Mouse (Mus musculus) intestine, embryonic 16.5 days (tissue): ENCODE measurements at regions not wholly inside any gene's neighbourhood (a gene's known extent, or its start where the extent isn't known, plus 50 kb on each side); places are given as distances from the start of the nearest gene placed in this dataset.

Experiments used
- ATAC-seq: fragments of 200-750 bp; cut with Nextera tagmentation; 2 replicates; pipeline ENCODE4 v1.8.0; 2017; ENCODE audit warnings: moderate TSS enrichment, moderate library complexity
- H3K27ac ChIP-seq: fragments of 300-500 bp; sonication (generic); 2 replicates; pipeline ENCODE4 v1.5.1; 2014; ENCODE audit warnings: mild to moderate bottlenecking, low read length
- H3K27me3 ChIP-seq: fragments of 300-500 bp; sonication (generic); replicated peaks from 2 replicates; pipeline ENCODE4 v1.6.1; 2014; ENCODE audit warnings: low read length, control low read depth, mixed read lengths; ENCODE audit not compliant: control insufficient read depth, insufficient read depth
- H3K36me3 ChIP-seq: fragments of 300-500 bp; sonication (generic); 2 replicates; pipeline ENCODE4 v1.6.1; 2014; ENCODE audit warnings: low read length, control low read depth; ENCODE audit not compliant: control insufficient read depth, insufficient read depth
- H3K4me1 ChIP-seq: fragments of 300-500 bp; sonication (generic); 2 replicates; pipeline ENCODE4 v1.6.1; 2014; ENCODE audit warnings: low read length, control low read depth, mixed read lengths; ENCODE audit not compliant: control insufficient read depth, insufficient read depth
- H3K4me2 ChIP-seq: fragments of 300-500 bp; sonication (generic); 2 replicates; pipeline ENCODE4 v1.6.1; 2014; ENCODE audit warnings: low read depth, low read length, control low read depth
- H3K4me3 ChIP-seq: fragments of 300-500 bp; sonication (generic); 2 replicates; pipeline ENCODE4 v1.5.1; 2014; ENCODE audit warnings: mild to moderate bottlenecking, low read length
- H3K9ac ChIP-seq: fragments of 300-500 bp; sonication (generic); 2 replicates; pipeline ENCODE4 v1.6.1; 2014; ENCODE audit warnings: low read depth, low read length
- H3K9me3 ChIP-seq: fragments of 300-500 bp; sonication (generic); 2 replicates; pipeline ENCODE4 v1.6.1; 2016; ENCODE audit warnings: low read length, control low read depth; ENCODE audit not compliant: control insufficient read depth
- WGBS: fragments of 180-500 bp; shearing (Covaris S2); extraction: QIAGEN DNeasy Blood & Tissue Kit; methylation state at CpG from one replicate; pipeline ENCODE4 v1.1.7; 2014; 5-methylcytosine and 5-hydroxymethylcytosine counted together

GRCm38 (mm10) chr12:92645006-92645624 lies 796.2 kb upstream of the Sel1l start:
- no peak for ATAC-seq
- Histone ChIP-seq H3K4me2 (no peak overlapping the region), H3K27ac (no peak overlapping the region), H3K9me3 (no peaks in the 10 kb centered on the region), H3K4me3 (no peak overlapping the region), H3K27me3 (no peaks in the 10 kb centered on the region), H3K36me3 (no peaks in the 10 kb centered on the region), H3K9ac (no peak overlapping the region), H3K4me1 (no peaks in the 10 kb centered on the region)
- 65% methylated on average over 4 of the region's 4 CpGs for whole genome bisulfite sequencing

DNA sequence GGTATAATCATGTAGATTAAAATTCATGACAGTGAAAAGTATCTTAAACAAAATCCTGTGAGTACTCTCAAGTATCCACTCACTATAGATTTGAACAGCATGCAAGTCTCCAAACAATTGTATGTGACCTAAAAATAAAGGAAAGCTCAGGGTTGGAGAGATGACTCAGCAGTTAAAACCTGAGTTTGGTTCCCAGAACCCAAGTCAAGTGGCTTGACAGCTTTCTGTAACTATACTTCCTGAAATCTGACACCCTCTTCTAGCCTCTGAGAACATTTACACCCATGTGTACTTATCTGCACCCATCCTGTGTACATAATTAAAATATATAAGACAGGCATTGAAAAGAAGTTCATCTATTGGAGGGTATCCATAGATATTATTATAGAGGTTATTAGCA lies 770.2 kb upstream of the Sel1l start:
- H3K9me3 ChIP-seq = no peaks in the 10 kb centered on the region
- H3K4me2 ChIP-seq = no peak overlapping the region
- H3K27ac ChIP-seq = no peak overlapping the region
- no peaks in the 10 kb centered on the region for H3K36me3 ChIP-seq
- no peak for ATAC-seq
- no peaks in the 10 kb centered on the region for H3K27me3 ChIP-seq
- H3K4me1 ChIP-seq = no peaks in the 10 kb centered on the region
- H3K4me3 ChIP-seq = no peak overlapping the region
- no peak overlapping the region for H3K9ac ChIP-seq

- H3K36me3 ChIP-seq = no peaks in the 10 kb centered on the region
- WGBS = 36% methylated on average over 2 of the region's 2 CpGs
- no peak overlapping the region for H3K27ac ChIP-seq
- no peak overlapping the region for H3K4me3 ChIP-seq
- H3K9me3 ChIP-seq = no peaks in the 10 kb centered on the region
- no peak overlapping the region for H3K4me2 ChIP-seq
- no peaks in the 10 kb centered on the region for H3K4me1 ChIP-seq
- H3K9ac ChIP-seq = no peak overlapping the region
- no peak for ATAC-seq
- H3K27me3 ChIP-seq = no peaks in the 10 kb centered on the region
These were observed 769.6 kb upstream of the Sel1l start for GRCm38 (mm10) chr12:92618519-92618918.

GRCm38 (mm10) chr12:92601673-92602072 lies 752.7 kb upstream of the Sel1l start:
- no peak overlapping the region for H3K27ac ChIP-seq
- no peaks in the 10 kb centered on the region for H3K9me3 ChIP-seq
- no peaks in the 10 kb centered on the region for H3K4me1 ChIP-seq
- H3K27me3 ChIP-seq = no peaks in the 10 kb centered on the region
- H3K36me3 ChIP-seq = no peaks in the 10 kb centered on the region
- WGBS = 79% methylated on average over 1 of the region's 1 CpGs
- no peak overlapping the region for H3K9ac ChIP-seq
- no peak overlapping the region for H3K4me3 ChIP-seq
- no peak for ATAC-seq
- H3K4me2 ChIP-seq = no peak overlapping the region

GRCm38 (mm10) chr12:92589725-92590124 lies 740.8 kb upstream of the Sel1l start:
- no peak for ATAC-seq
- Histone ChIP-seq H3K27me3 (no peaks in the 10 kb centered on the region), H3K9ac (no peak overlapping the region), H3K4me1 (no peaks in the 10 kb centered on the region), H3K27ac (no peak overlapping the region), H3K36me3 (no peaks in the 10 kb centered on the region), H3K4me3 (no peak overlapping the region), H3K9me3 (no peaks in the 10 kb centered on the region), H3K4me2 (no peak overlapping the region)
- 56% methylated on average over 2 of the region's 2 CpGs for WGBS

GRCm38 (mm10) chr12:92589305-92589704 lies 740.3 kb upstream of the Sel1l start:
- H3K9me3 ChIP-seq = no peaks in the 10 kb centered on the region
- H3K4me3 ChIP-seq = no peak overlapping the region
- 71% methylated on average over 6 of the region's 6 CpGs for WGBS
- no peak overlapping the region for H3K9ac ChIP-seq
- no peak overlapping the region for H3K27ac ChIP-seq
- H3K4me1 ChIP-seq = no peaks in the 10 kb centered on the region
- no peaks in the 10 kb centered on the region for H3K27me3 ChIP-seq
- H3K4me2 ChIP-seq = no peak overlapping the region
- no peaks in the 10 kb centered on the region for H3K36me3 ChIP-seq
- ATAC-seq = no peak

DNA sequence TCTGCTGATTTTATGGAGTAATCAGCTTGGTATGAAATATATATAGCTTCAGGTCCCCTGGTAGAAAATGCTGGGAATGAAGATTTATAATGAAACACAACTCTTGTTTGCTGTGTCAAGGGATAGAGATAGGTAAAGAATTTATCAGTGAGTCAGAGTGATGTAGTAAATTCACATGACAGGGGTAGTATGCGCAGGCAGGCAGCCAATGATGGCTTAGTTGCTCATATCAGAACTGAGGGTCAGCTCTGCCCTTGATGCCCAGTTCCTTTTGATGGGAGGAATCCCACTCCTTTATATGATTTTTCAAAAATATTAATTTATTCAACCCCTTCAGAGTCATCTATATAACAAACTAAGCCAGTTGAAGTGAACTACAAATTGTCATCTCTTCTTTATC lies 729.6 kb upstream of the Sel1l start:
- Histone ChIP-seq H3K4me2 (no peak overlapping the region), H3K9ac (no peak overlapping the region), H3K27ac (no peak overlapping the region), H3K4me3 (no peak overlapping the region), H3K27me3 (no peaks in the 10 kb centered on the region), H3K4me1 (no peaks in the 10 kb centered on the region), H3K36me3 (no peaks in the 10 kb centered on the region), H3K9me3 (no peaks in the 10 kb centered on the region)
- WGBS = 82% methylated on average over 1 of the region's 1 CpGs
- ATAC-seq = no peak
